Mouse (Mus musculus) heart, embryonic 15.5 days (tissue): ENCODE results near the gene Khdrbs2. TPM values are rescaled to one million over a fixed set of nuclear protein-coding genes. Genes with fewer than 3 reads are reported as not detected.
"Not testable (repeated sequence)": the region's sequence is repeated elsewhere in the genome, so short reads cannot be mapped to it uniquely, and the experiment has no call there.

Source experiments
- ATAC-seq: fragments of 200-750 bp; cut with Nextera tagmentation; replicated peaks from 2 replicates; pipeline ENCODE4 v1.8.0; 2017; ENCODE audit warnings: low read depth, moderate TSS enrichment; ENCODE audit not compliant: insufficient number of reproducible peaks, insufficient read depth, low FRiP score
- H3K27ac ChIP-seq: fragments of 300-500 bp; sonication (generic); 2 replicates; pipeline ENCODE4 v1.5.1; 2015; ENCODE audit warnings: mild to moderate bottlenecking, inconsistent platforms
- H3K27me3 ChIP-seq: fragments of 300-500 bp; sonication (generic); 2 replicates; pipeline ENCODE4 v1.6.1; 2015; ENCODE audit warnings: inconsistent platforms
- H3K36me3 ChIP-seq: fragments of 300-500 bp; sonication (generic); 2 replicates; pipeline ENCODE4 v1.6.1; 2015; ENCODE audit warnings: mild to moderate bottlenecking, inconsistent platforms
- H3K4me1 ChIP-seq: fragments of 300-500 bp; sonication (generic); replicated peaks from 2 replicates; pipeline ENCODE4 v1.6.1; 2015; ENCODE audit warnings: inconsistent platforms
- H3K4me2 ChIP-seq: fragments of 300-500 bp; sonication (generic); 2 replicates; pipeline ENCODE4 v1.6.1; 2015; ENCODE audit warnings: inconsistent platforms, mild to moderate bottlenecking, moderate library complexity
- H3K4me3 ChIP-seq: fragments of 300-500 bp; sonication (generic); 2 replicates; pipeline ENCODE4 v1.5.1; 2015; ENCODE audit warnings: mild to moderate bottlenecking, inconsistent platforms
- H3K9ac ChIP-seq: fragments of 300-500 bp; sonication (generic); 2 replicates; pipeline ENCODE4 v1.6.1; 2015; ENCODE audit warnings: mild to moderate bottlenecking, inconsistent platforms
- H3K9me3 ChIP-seq: fragments of 300-500 bp; sonication (generic); replicated peaks from 2 replicates; pipeline ENCODE4 v1.6.1; 2016; ENCODE audit warnings: inconsistent platforms
- WGBS: fragments of 180-500 bp; shearing (Covaris S2); methylation state at CpG from one replicate; pipeline ENCODE4 v1.1.7; 2015; ENCODE audit warnings: mixed read lengths; 5-methylcytosine and 5-hydroxymethylcytosine counted together
- polyA plus RNA-seq: library from polyadenylated mRNA; unstranded; fragments of >200 nt; fragmentation: Nextera tagmentation; extraction: Ambion mirVana; gene quantifications from 2 replicates; pipeline ENCODE4 v1.2.1, GENCODE M21; 2015

The Khdrbs2 gene
- polyA plus RNA-seq, 1 experiment from 2014 or later, result 1.6 TPM

GRCm38 (mm10) chr1:32471022-32471421 is 298.5 kb downstream of the Khdrbs2 start:
- Histone ChIP-seq H3K4me1 (no peaks in the 10 kb centered on the region), H3K4me2 (no peak overlapping the region), H3K27ac (no peak overlapping the region), H3K36me3 (no peaks in the 10 kb centered on the region), H3K9ac (no peak overlapping the region), H3K9me3 (no peaks in the 10 kb centered on the region), H3K27me3 (no peaks in the 10 kb centered on the region), H3K4me3 (no peak overlapping the region)
- no peak for ATAC-seq
- 73% methylated on average over 2 of the region's 2 CpGs for WGBS

- Histone ChIP-seq H3K36me3 (no peaks in the 10 kb centered on the region), H3K9me3 (no peaks in the 10 kb centered on the region), H3K27me3 (no peaks in the 10 kb centered on the region), H3K4me2 (no peak overlapping the region), H3K9ac (no peak overlapping the region), H3K27ac (no peak overlapping the region), H3K4me1 (no peaks in the 10 kb centered on the region), H3K4me3 (no peak overlapping the region)
- 77% methylated on average over 11 of the region's 11 CpGs for WGBS
- ATAC-seq, result no peak
Observed at GRCm38 (mm10) chr1:32471502-32472214, 299.1 kb downstream of the Khdrbs2 start.

- no peak overlapping the region for H3K4me2 ChIP-seq
- ATAC-seq, result no peak
- H3K9me3 ChIP-seq, result no peaks in the 10 kb centered on the region
- 62% methylated on average over 2 of the region's 2 CpGs for WGBS
- H3K36me3 ChIP-seq, result no peaks in the 10 kb centered on the region
- H3K4me1 ChIP-seq, result no peaks in the 10 kb centered on the region
- H3K9ac ChIP-seq, result no peak overlapping the region
- H3K27me3 ChIP-seq, result no peaks in the 10 kb centered on the region
- no peak overlapping the region for H3K27ac ChIP-seq
- H3K4me3 ChIP-seq, result no peak overlapping the region
Observed at GRCm38 (mm10) chr1:32487944-32488343, 315.4 kb downstream of the Khdrbs2 start.

- no peak for ATAC-seq
- Histone ChIP-seq H3K4me2 (no peak overlapping the region), H3K36me3 (no peaks in the 10 kb centered on the region), H3K4me1 (no peaks in the 10 kb centered on the region), H3K9ac (no peak overlapping the region), H3K27ac (no peak overlapping the region), H3K9me3 (no peaks in the 10 kb centered on the region), H3K27me3 (no peaks in the 10 kb centered on the region), H3K4me3 (no peak overlapping the region)
- 86% methylated on average over 6 of the region's 6 CpGs for WGBS
Observed at GRCm38 (mm10) chr1:32503381-32503780, 330.9 kb downstream of the Khdrbs2 start.

GRCm38 (mm10) chr1:32547194-32547593 is 374.7 kb downstream of the Khdrbs2 start, which contains the start of gene Gm5415:
Gm5415 (minus strand) TSS chr1:32547294.
- not testable (repeated sequence) for H3K4me3 ChIP-seq, H3K9me3 ChIP-seq, H3K27ac ChIP-seq, ATAC-seq, H3K4me1 ChIP-seq, H3K9ac ChIP-seq, H3K36me3 ChIP-seq, H3K4me2 ChIP-seq, H3K27me3 ChIP-seq
- 57% methylated on average over 2 of the region's 7 CpGs for WGBS

GRCm38 (mm10) chr1:32553459-32553858 is 380.9 kb downstream of the Khdrbs2 start:
- Histone ChIP-seq H3K36me3 (no peaks in the 10 kb centered on the region), H3K27ac (no peak overlapping the region), H3K4me3 (no peak overlapping the region), H3K27me3 (no peaks in the 10 kb centered on the region), H3K4me1 (no peaks in the 10 kb centered on the region), H3K9me3 (no peaks in the 10 kb centered on the region), H3K4me2 (no peak overlapping the region), H3K9ac (no peak overlapping the region)
- ATAC-seq, result no peak
- WGBS, result 79% methylated on average over 3 of the region's 3 CpGs

- no peak for ATAC-seq
- H3K9ac ChIP-seq, result no peak overlapping the region
- no peak overlapping the region for H3K4me3 ChIP-seq
- no peaks in the 10 kb centered on the region for H3K27me3 ChIP-seq
- no peaks in the 10 kb centered on the region for H3K9me3 ChIP-seq
- no peak overlapping the region for H3K4me2 ChIP-seq
- 49% methylated on average over 4 of the region's 4 CpGs for WGBS
- no peaks in the 10 kb centered on the region for H3K4me1 ChIP-seq
- H3K36me3 ChIP-seq, result no peaks in the 10 kb centered on the region
- no peak overlapping the region for H3K27ac ChIP-seq
Observed at GRCm38 (mm10) chr1:32553925-32554324, 381.4 kb downstream of the Khdrbs2 start.

GRCm38 (mm10) chr1:32568901-32569300 is 396.4 kb downstream of the Khdrbs2 start:
- no peaks in the 10 kb centered on the region for H3K27me3 ChIP-seq
- no peak overlapping the region for H3K4me3 ChIP-seq
- H3K4me1 ChIP-seq, result no peaks in the 10 kb centered on the region
- H3K36me3 ChIP-seq, result no peaks in the 10 kb centered on the region
- H3K27ac ChIP-seq, result no peak overlapping the region
- ATAC-seq, result no peak
- WGBS, result 78% methylated on average over 2 of the region's 2 CpGs
- no peaks in the 10 kb centered on the region for H3K9me3 ChIP-seq
- H3K9ac ChIP-seq, result no peak overlapping the region
- H3K4me2 ChIP-seq, result no peak overlapping the region

- ATAC-seq, result no peak
- H3K4me3 ChIP-seq, result no peak overlapping the region
- no peak overlapping the region for H3K9ac ChIP-seq
- no peaks in the 10 kb centered on the region for H3K27me3 ChIP-seq
- no peak overlapping the region for H3K27ac ChIP-seq
- WGBS, result 88% methylated on average over 1 of the region's 1 CpGs
- H3K4me2 ChIP-seq, result no peak overlapping the region
- H3K36me3 ChIP-seq, result no peaks in the 10 kb centered on the region
- H3K9me3 ChIP-seq, result no peaks in the 10 kb centered on the region
- H3K4me1 ChIP-seq, result no peaks in the 10 kb centered on the region
Observed at GRCm38 (mm10) chr1:32626060-32626459, 453.5 kb downstream of the Khdrbs2 start.

GRCm38 (mm10) chr1:32632415-32633354 is 460.2 kb downstream of the Khdrbs2 start:
- H3K4me2 ChIP-seq, result no peak overlapping the region
- H3K27me3 ChIP-seq, result no peaks in the 10 kb centered on the region
- no peak overlapping the region for H3K4me3 ChIP-seq
- no peak overlapping the region for H3K9ac ChIP-seq
- no peaks in the 10 kb centered on the region for H3K9me3 ChIP-seq
- no peak for ATAC-seq
- no peaks in the 10 kb centered on the region for H3K4me1 ChIP-seq
- 83% methylated on average over 5 of the region's 5 CpGs for WGBS
- no peaks in the 10 kb centered on the region for H3K36me3 ChIP-seq
- H3K27ac ChIP-seq, result no peak overlapping the region

- no peak for ATAC-seq
- H3K9me3 ChIP-seq, result no peaks in the 10 kb centered on the region
- no peaks in the 10 kb centered on the region for H3K4me1 ChIP-seq
- 82% methylated on average over 4 of the region's 4 CpGs for WGBS
- no peak overlapping the region for H3K9ac ChIP-seq
- no peaks in the 10 kb centered on the region for H3K27me3 ChIP-seq
- H3K4me3 ChIP-seq, result no peak overlapping the region
- no peak overlapping the region for H3K4me2 ChIP-seq
- H3K27ac ChIP-seq, result no peak overlapping the region
- H3K36me3 ChIP-seq, result no peaks in the 10 kb centered on the region
Observed at GRCm38 (mm10) chr1:32633404-32633803, 460.9 kb downstream of the Khdrbs2 start.
